ENCODE assay signal across 20 mouse cellular contexts in genomic region chr9:72722622-72723021, GRCm38 (mm10).
DNase-seq lines count a peak whose midpoint lies in the region; ATAC-seq and TF ChIP-seq lines count a peak whose summit lies in the region.
"Had no signal": no experiment of that assay in that cellular context is flagged by ENCODE, and none has a peak within 500 bp of the region (broad histone marks: within the 10 kb centered on the region; RNA-seq: fewer than 3 reads in every experiment).

No protein-coding gene starts in this region.

- peaks cover 94% of the 10 kb centered on the region for H3K36me3 ChIP-seq in heart, embryonic 12.5 days
- peaks cover 83% of the 10 kb centered on the region for H3K36me3 ChIP-seq in heart, embryonic 16.5 days (ENCODE audit: control insufficient read depth, insufficient read depth)
- H3K36me3 ChIP-seq in heart, postnatal 0 days (replicated peaks; ENCODE audit: control insufficient read depth, insufficient read depth, low read length), result peaks cover 97% of the 10 kb centered on the region
- peaks cover 99% of the 10 kb centered on the region for H3K36me3 ChIP-seq in kidney, embryonic 14.5 days (ENCODE audit: control insufficient read depth, insufficient read depth, low read length)

- WGBS in heart, embryonic 12.5 days, result 86% methylated on average over 3 of the region's 3 CpGs
- WGBS in heart, embryonic 16.5 days, result 70% methylated on average over 3 of the region's 3 CpGs
- 61% methylated on average over 3 of the region's 3 CpGs for WGBS in heart, postnatal 0 days
- 93% methylated on average over 3 of the region's 3 CpGs for WGBS in kidney, embryonic 14.5 days

- ATAC-seq in heart, embryonic 12.5 days (ENCODE audit: insufficient number of reproducible peaks, low FRiP score), result no peak
- no peak for ATAC-seq in heart, embryonic 16.5 days (replicated peaks; ENCODE audit: extremely low read depth, insufficient read depth, low FRiP score)
- ATAC-seq in heart, postnatal 0 days (ENCODE audit: insufficient read depth, low read depth), result no peak
- ATAC-seq in kidney, embryonic 14.5 days (ENCODE audit: low FRiP score, low TSS enrichment), result no peak
- ATAC-seq: forebrain, embryonic 13.5 days; forebrain, postnatal 0 days; hindbrain, embryonic 16.5 days; inflammation-experienced regulatory T-cells, adult 6 months; intestine, postnatal 0 days had no signal

- H3K27ac ChIP-seq in heart, embryonic 12.5 days (ENCODE audit: poor library complexity, severe bottlenecking), result no peak overlapping the region
- 0 out of 2 replicates have a peak overlapping the region, but pooled peaks have one; percentile 3 for H3K27ac ChIP-seq in heart, embryonic 16.5 days (ENCODE audit: low read length)
- H3K27ac ChIP-seq in heart, postnatal 0 days (ENCODE audit: low read depth), result peak overlapping the region; percentile 3; the same call in 1 of the 2 replicates
- no peak overlapping the region for H3K27ac ChIP-seq in kidney, embryonic 14.5 days (ENCODE audit: low read depth, low read length)
- H3K27ac ChIP-seq: forebrain, embryonic 13.5 days; heart, embryonic 13.5 days; hindbrain, embryonic 12.5 days had no signal

- no peaks in the 10 kb centered on the region for H3K9me3 ChIP-seq in heart, embryonic 12.5 days (replicated peaks)
- H3K9me3 ChIP-seq in heart, embryonic 16.5 days (replicated peaks; ENCODE audit: control insufficient read depth, low read length), result no peaks in the 10 kb centered on the region
- no peaks in the 10 kb centered on the region for H3K9me3 ChIP-seq in heart, postnatal 0 days (replicated peaks; ENCODE audit: control insufficient read depth, low read length)
- no peaks in the 10 kb centered on the region for H3K9me3 ChIP-seq in kidney, embryonic 14.5 days (ENCODE audit: control insufficient read depth, low read length)
- H3K9me3 ChIP-seq: forebrain, embryonic 13.5 days; heart, embryonic 13.5 days; hindbrain, embryonic 12.5 days had no signal

- TF ChIP-seq EP300 in heart, postnatal 0 days (IDR thresholded peaks at IDR 0.05; ENCODE audit: low read depth), result no peak

- H3K27me3 ChIP-seq in heart, embryonic 12.5 days (replicated peaks), result no peaks in the 10 kb centered on the region
- no peaks in the 10 kb centered on the region for H3K27me3 ChIP-seq in heart, embryonic 16.5 days (ENCODE audit: control insufficient read depth, insufficient read depth, low read length)
- no peaks in the 10 kb centered on the region for H3K27me3 ChIP-seq in heart, postnatal 0 days (ENCODE audit: control insufficient read depth, insufficient read depth, low read length)
- no peaks in the 10 kb centered on the region for H3K27me3 ChIP-seq in kidney, embryonic 14.5 days (ENCODE audit: control insufficient read depth, insufficient read depth, low read length)
- H3K27me3 ChIP-seq: forebrain, embryonic 13.5 days; heart, embryonic 13.5 days; hindbrain, embryonic 12.5 days had no signal

- H3K4me3 ChIP-seq in heart, embryonic 12.5 days, result no peak overlapping the region
- no peak overlapping the region for H3K4me3 ChIP-seq in heart, embryonic 16.5 days (ENCODE audit: low read length)
- no peak overlapping the region for H3K4me3 ChIP-seq in heart, postnatal 0 days (ENCODE audit: low read depth, low read length)
- H3K4me3 ChIP-seq in kidney, embryonic 14.5 days (ENCODE audit: low read length), result no peak overlapping the region
- H3K4me3 ChIP-seq: forebrain, embryonic 13.5 days; heart, embryonic 13.5 days; hindbrain, embryonic 12.5 days had no signal

- intact Hi-C loops in heart, postnatal 25 days (cut with DNase I), result no loop called here

- no peak overlapping the region for H3K4me2 ChIP-seq in heart, embryonic 12.5 days
- H3K4me2 ChIP-seq in heart, embryonic 16.5 days (ENCODE audit: low read depth, low read length), result no peak overlapping the region
- H3K4me2 ChIP-seq in heart, postnatal 0 days (ENCODE audit: low read depth, low read length), result no peak overlapping the region
- H3K4me2 ChIP-seq in kidney, embryonic 14.5 days (replicated peaks; ENCODE audit: low read depth, low read length), result no peak overlapping the region
- H3K4me2 ChIP-seq: forebrain, embryonic 13.5 days; heart, embryonic 13.5 days; hindbrain, embryonic 12.5 days had no signal

- peak; percentile 49 to 66 for DNase-seq in heart, adult 18-20 months
- no peak for DNase-seq in heart, postnatal 25 days (ENCODE audit: low spot score)
- no peak for DNase-seq in heart, postnatal 0 days (ENCODE audit: low spot score)
- peak; percentile 59 for DNase-seq in skeletal muscle tissue, adult 2 months (ENCODE audit: low read depth, low spot score)
- DNase-seq: adrenal gland, adult 2 months; adrenal gland, postnatal 25 days; cerebellum, adult 18-20 months; cerebellum, adult 9-11 months; cerebellum, postnatal 36 days; forebrain, postnatal 0 days; kidney, adult 8-10 months had no signal

- no peaks in the 10 kb centered on the region; the same call in 1 of the 2 replicates for H3K4me1 ChIP-seq in heart, embryonic 12.5 days (replicated peaks)
- H3K4me1 ChIP-seq in heart, embryonic 16.5 days (ENCODE audit: control insufficient read depth, insufficient read depth, low read length), result 0 out of 2 replicates have a peak, but pooled peaks cover 5% of the 10 kb centered on the region
- no peaks in the 10 kb centered on the region for H3K4me1 ChIP-seq in heart, postnatal 0 days (ENCODE audit: control insufficient read depth, insufficient read depth)
- H3K4me1 ChIP-seq in kidney, embryonic 14.5 days (ENCODE audit: control insufficient read depth, insufficient read depth, low read length), result no peaks in the 10 kb centered on the region
- H3K4me1 ChIP-seq: forebrain, embryonic 13.5 days; hindbrain, embryonic 12.5 days had no signal

- no peak for TF ChIP-seq CTCF in heart, postnatal 0 days (IDR thresholded peaks at IDR 0.05; ENCODE audit: low read depth)

- H3K9ac ChIP-seq in heart, embryonic 12.5 days, result no peak overlapping the region
- H3K9ac ChIP-seq in heart, embryonic 16.5 days (ENCODE audit: low read length), result no peak overlapping the region
- no peak overlapping the region for H3K9ac ChIP-seq in heart, postnatal 0 days (replicated peaks; ENCODE audit: low read depth, low read length)
- no peak overlapping the region for H3K9ac ChIP-seq in kidney, embryonic 14.5 days (ENCODE audit: low read depth, low read length)
- H3K9ac ChIP-seq: forebrain, embryonic 13.5 days; forebrain, postnatal 0 days; heart, embryonic 13.5 days; hindbrain, embryonic 12.5 days had no signal

Comparison
In these comparisons a context has a peak if more than half of its experiments do, and no peak if none do; other contexts are left out.
1. DNase-seq: peak in heart, adult 18-20 months (2 of 2) and skeletal muscle tissue, adult 2 months (single experiment); none in heart, postnatal 25 days (single experiment) and heart, postnatal 0 days (single experiment).
2. H3K27ac ChIP-seq: peak in heart, embryonic 16.5 days (single experiment) and heart, postnatal 0 days (single experiment); none in heart, embryonic 12.5 days (single experiment) and kidney, embryonic 14.5 days (single experiment).